ENCODE assay signal across 8 mouse cellular contexts in genomic region chr7:79148711-79149266, GRCm38 (mm10). TPM values are rescaled to one million over a fixed set of nuclear protein-coding genes. Genes with fewer than 3 reads are reported as not detected.
DNase-seq lines count a peak whose midpoint lies in the region; ATAC-seq and TF ChIP-seq lines count a peak whose summit lies in the region.

Mfge8 (minus strand) TSS chr7:79149060.

- peak within 1 kb of the TSS; percentile 96 for H3K4me2 ChIP-seq in hindbrain, embryonic 16.5 days (ENCODE audit: low read length)

- H3K27me3 ChIP-seq in hindbrain, embryonic 16.5 days (replicated peaks; ENCODE audit: control insufficient read depth, insufficient read depth, low read length) = no peaks in the 10 kb centered on the region; the same call in 1 of the 2 replicates

- DNase-seq in WW6 (ENCODE audit: low read depth, low spot score) = peak; percentile 87
- peak; percentile 40 to 52 for DNase-seq in cerebellum, postnatal 36 days
- peak; percentile 96 for DNase-seq in gastrocnemius, adult 2 months
- DNase-seq in left cerebral cortex, adult 11 months (ENCODE audit: low spot score) = peak; percentile 51
- DNase-seq in lung, postnatal 4 days = peak; percentile 93 to 95
- peak; percentile 96 for DNase-seq in retina, postnatal 1 day
- DNase-seq in urinary bladder, adult 18-20 months (ENCODE audit: low spot score in 2 of 2) = peak; percentile 83 to 88

- WGBS in hindbrain, embryonic 16.5 days = under 1% methylated on average over 39 of the region's 39 CpGs

- peak within 1 kb of the TSS; percentile 98 for H3K27ac ChIP-seq in gastrocnemius, adult 2 months
- peak within 1 kb of the TSS; percentile 44; the same call in 1 of the 2 replicates for H3K27ac ChIP-seq in hindbrain, embryonic 16.5 days (ENCODE audit: low read depth, low read length)

- intact Hi-C loops in gastrocnemius, adult 2 months (cut with DNase I) = loop anchor here (5.0 to 10.0 kb wide), 2 partner anchors 54 to 316 kb away; partner anchors contain the start of gene Polg

- no peaks in the 10 kb centered on the region for H3K9me3 ChIP-seq in hindbrain, embryonic 16.5 days (ENCODE audit: control insufficient read depth, low read length)

- ATAC-seq in hindbrain, embryonic 16.5 days = peak; percentile 95

- H3K4me3 ChIP-seq in gastrocnemius, adult 2 months = peak within 1 kb of the TSS; percentile 97
- peak within 1 kb of the TSS; percentile 67 for H3K4me3 ChIP-seq in hindbrain, embryonic 16.5 days (ENCODE audit: low read length)

- TF ChIP-seq CTCF in gastrocnemius, adult 2 months (IDR thresholded peaks at IDR 0.05) = no peak; the same call in 1 of the 2 replicates

- no peaks in the 10 kb centered on the region for H3K36me3 ChIP-seq in hindbrain, embryonic 16.5 days (ENCODE audit: control insufficient read depth, insufficient read depth, low read length)

- peaks cover 10% of the 10 kb centered on the region for H3K4me1 ChIP-seq in hindbrain, embryonic 16.5 days (ENCODE audit: control insufficient read depth, insufficient read depth, low read depth, low read length)

- peak within 1 kb of the TSS; percentile 65 for H3K9ac ChIP-seq in hindbrain, embryonic 16.5 days (ENCODE audit: low read depth, low read length)

RNA-seq across cellular contexts. Expression of gene Mfge8, which starts in this region (rescaled TPM):
- total RNA-seq in gastrocnemius, adult 2 months (2021) = 10 to 100 TPM; 39.1 to 53.6 TPM
- 281 and 351 TPM in 2 replicates for polyA plus RNA-seq in hindbrain, embryonic 16.5 days (2015; fragmentation: Nextera tagmentation; extraction: Ambion mirVana)

Comparison
In these comparisons a context has a peak if more than half of its experiments do, and no peak if none do; other contexts are left out.
1. Peak in every context shown above with its lines: DNase-seq, ATAC-seq, H3K4me3 ChIP-seq and H3K27ac ChIP-seq.
2. DNase-seq: peak in every context shown above with its lines; median percentile 96 in gastrocnemius, adult 2 months; 96 in retina, postnatal 1 day; 94 in lung, postnatal 4 days; 87 in WW6; 86 in urinary bladder, adult 18-20 months; 51 in left cerebral cortex, adult 11 months; 46 in cerebellum, postnatal 36 days.